Mouse (Mus musculus) neural tube, embryonic 12.5 days (tissue): ENCODE data around the gene Ccdc175. TPM values are rescaled to one million over a fixed set of nuclear protein-coding genes. Genes with fewer than 3 reads are reported as not detected.

Experiments
- ATAC-seq: fragments of 200-750 bp; cut with Nextera tagmentation; 2 replicates; pipeline ENCODE4 v1.8.0; 2017; ENCODE audit warnings: low read depth, mild to moderate bottlenecking, moderate TSS enrichment, moderate library complexity; ENCODE audit not compliant: low FRiP score
- H3K27ac ChIP-seq: fragments of 300-500 bp; sonication (generic); 2 replicates; pipeline ENCODE4 v1.5.1; 2016
- H3K27me3 ChIP-seq: fragments of 300-500 bp; sonication (generic); replicated peaks from 2 replicates; pipeline ENCODE4 v1.6.1; 2016; ENCODE audit warnings: mild to moderate bottlenecking
- H3K36me3 ChIP-seq: fragments of 300-500 bp; sonication (generic); 2 replicates; pipeline ENCODE4 v1.6.1; 2016; ENCODE audit warnings: mild to moderate bottlenecking
- H3K4me1 ChIP-seq: fragments of 300-500 bp; sonication (generic); 2 replicates; pipeline ENCODE4 v1.6.1; 2016
- H3K4me2 ChIP-seq: fragments of 300-500 bp; sonication (generic); replicated peaks from 2 replicates; pipeline ENCODE4 v1.6.1; 2016; ENCODE audit warnings: mild to moderate bottlenecking
- H3K4me3 ChIP-seq: fragments of 300-500 bp; sonication (generic); 2 replicates; pipeline ENCODE4 v1.5.1; 2016
- H3K9ac ChIP-seq: fragments of 300-500 bp; sonication (generic); 2 replicates; pipeline ENCODE4 v1.6.1; 2016; ENCODE audit warnings: mild to moderate bottlenecking
- H3K9me3 ChIP-seq: fragments of 300-500 bp; sonication (generic); 2 replicates; pipeline ENCODE4 v1.6.1; 2016; ENCODE audit warnings: mild to moderate bottlenecking
- WGBS: fragments of 180-500 bp; shearing (Covaris S2); methylation state at CpG from one replicate; pipeline ENCODE4 v1.1.7; 2016; 5-methylcytosine and 5-hydroxymethylcytosine counted together
- microRNA-seq: library from miRNA; unstranded; fragments of <30 nt; microRNA quantifications from one replicate; pipeline ENCODE4, GENCODE M21; 2017
- polyA plus RNA-seq: library from polyadenylated mRNA; unstranded; fragments of >200 nt; fragmentation: Nextera tagmentation; extraction: Ambion mirVana; gene quantifications from 2 replicates; pipeline ENCODE4 v1.2.1, GENCODE M21; 2016

Gene Ccdc175
- polyA plus RNA-seq, 1 experiment from 2014 or later, result not detected

DNA sequence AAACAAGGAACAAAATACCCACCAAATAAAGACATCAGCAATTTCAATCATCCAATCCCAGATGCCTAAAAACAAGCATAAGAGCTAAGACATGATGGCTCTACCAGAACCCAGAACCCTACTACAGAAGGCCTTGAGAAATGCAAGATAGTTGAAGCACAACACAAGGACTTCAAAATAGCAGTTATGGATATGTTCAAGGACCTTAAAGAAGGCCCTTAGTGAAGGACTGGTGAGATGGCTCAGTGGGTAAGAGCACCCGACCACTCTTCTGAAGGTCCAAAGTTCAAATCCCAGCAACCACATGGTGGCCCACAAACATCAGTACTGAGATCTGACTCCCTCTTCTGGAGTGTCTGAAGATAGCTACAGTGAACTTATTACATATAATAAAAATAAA lies 127.0 kb downstream of the Ccdc175 start:
- H3K27ac ChIP-seq, result no peak overlapping the region
- H3K27me3 ChIP-seq, result no peaks in the 10 kb centered on the region
- no peak overlapping the region for H3K9ac ChIP-seq
- no peak overlapping the region for H3K4me3 ChIP-seq
- no peaks in the 10 kb centered on the region for H3K36me3 ChIP-seq
- H3K4me1 ChIP-seq, result no peaks in the 10 kb centered on the region
- ATAC-seq, result no peak
- WGBS, result 93% methylated on average over 1 of the region's 1 CpGs
- no peaks in the 10 kb centered on the region for H3K9me3 ChIP-seq
- H3K4me2 ChIP-seq, result no peak overlapping the region

- Histone ChIP-seq H3K9ac (no peak overlapping the region), H3K9me3 (peaks cover 4% of the 10 kb centered on the region; the same call in 1 of the 2 replicates), H3K27ac (no peak overlapping the region), H3K27me3 (no peaks in the 10 kb centered on the region), H3K4me1 (no peaks in the 10 kb centered on the region), H3K36me3 (no peaks in the 10 kb centered on the region), H3K4me2 (no peak overlapping the region), H3K4me3 (no peak overlapping the region)
- 37% methylated on average over 6 of the region's 6 CpGs for WGBS
- ATAC-seq, result no peak
Measured at GRCm38 (mm10) chr12:72053851-72054250, 131.0 kb downstream of the Ccdc175 start.

DNA sequence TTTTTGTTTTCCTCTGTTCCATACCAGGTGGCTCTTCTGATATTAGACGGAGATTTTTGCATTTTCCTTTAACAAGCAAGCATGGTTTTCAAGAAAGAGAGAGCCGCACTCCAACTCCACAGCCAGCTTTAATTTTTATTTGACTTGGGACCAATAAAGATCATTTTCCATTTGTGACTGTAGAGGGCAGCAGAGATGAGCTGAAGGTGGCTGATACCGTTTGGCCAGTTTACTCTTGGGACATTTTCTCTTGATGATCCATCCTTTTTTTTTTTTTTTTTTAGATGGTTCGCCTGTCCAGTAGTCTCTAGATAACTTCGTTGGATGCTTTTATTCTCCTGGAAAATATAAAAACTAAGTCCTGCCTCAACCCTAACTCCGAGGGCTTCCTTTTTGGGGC lies 131.5 kb downstream of the Ccdc175 start:
- Histone ChIP-seq H3K27me3 (no peaks in the 10 kb centered on the region), H3K9ac (no peak overlapping the region), H3K4me3 (no peak overlapping the region), H3K36me3 (no peaks in the 10 kb centered on the region), H3K4me1 (no peaks in the 10 kb centered on the region), H3K27ac (no peak overlapping the region), H3K4me2 (no peak overlapping the region), H3K9me3 (peaks cover 4% of the 10 kb centered on the region; the same call in 1 of the 2 replicates)
- WGBS, result 47% methylated on average over 6 of the region's 6 CpGs
- no peak for ATAC-seq

DNA sequence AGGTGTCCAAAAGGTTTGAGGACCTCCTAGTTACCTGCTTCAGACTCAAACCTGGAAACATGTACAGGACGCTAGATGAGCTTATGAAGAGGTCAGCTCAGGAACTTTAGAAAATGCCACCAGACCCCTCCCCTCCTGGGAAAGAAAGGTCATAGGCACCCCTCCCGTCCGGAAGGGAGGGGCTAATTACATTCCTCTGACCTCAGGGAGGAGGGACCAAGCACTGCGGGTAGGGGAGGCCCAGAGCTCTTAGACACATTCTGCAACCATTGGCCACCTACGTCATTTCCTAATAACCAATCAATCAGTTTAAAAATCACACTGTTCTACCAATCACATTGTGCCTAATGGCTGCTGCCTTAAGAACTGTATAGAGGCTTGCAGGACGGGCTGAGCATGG lies 132.3 kb downstream of the Ccdc175 start:
- Histone ChIP-seq H3K4me1 (no peaks in the 10 kb centered on the region), H3K9me3 (peaks cover 4% of the 10 kb centered on the region; the same call in 1 of the 2 replicates), H3K4me2 (no peak overlapping the region), H3K9ac (no peak overlapping the region), H3K36me3 (no peaks in the 10 kb centered on the region), H3K27me3 (no peaks in the 10 kb centered on the region), H3K4me3 (no peak overlapping the region), H3K27ac (no peak overlapping the region)
- WGBS, result 83% methylated on average over 6 of the region's 6 CpGs
- no peak for ATAC-seq

Small RNA genes lying within 50 kb of the gene (microRNA-seq; reads per million reads assigned to microRNA genes)
- not detected for gene Gm24466

Other genes with a start within 250 kb of the Ccdc175 start
- gene Gpr135, start 113.9 kb downstream of the Ccdc175 start, polyA plus RNA-seq, result 1.7 TPM in 2 replicates
- gene L3hypdh, start 99.6 kb downstream of the Ccdc175 start, polyA plus RNA-seq, result 9.9 and 10.0 TPM in 2 replicates
- gene Jkamp, start 99.4 kb downstream of the Ccdc175 start, polyA plus RNA-seq, result 108 and 118 TPM in 2 replicates
- gene Rtn1, start 224.0 kb upstream of the Ccdc175 start, polyA plus RNA-seq, result 999 and 1,030 TPM in 2 replicates